Mouse (Mus musculus): ENCODE measurements around the gene Galnt7. TPM values are rescaled to one million over a fixed set of nuclear protein-coding genes. Genes with fewer than 3 reads are reported as not detected.

The Galnt7 gene
- total RNA-seq, 2 experiments from 2014 or later, result 9.5 to 17.9 TPM

DNA sequence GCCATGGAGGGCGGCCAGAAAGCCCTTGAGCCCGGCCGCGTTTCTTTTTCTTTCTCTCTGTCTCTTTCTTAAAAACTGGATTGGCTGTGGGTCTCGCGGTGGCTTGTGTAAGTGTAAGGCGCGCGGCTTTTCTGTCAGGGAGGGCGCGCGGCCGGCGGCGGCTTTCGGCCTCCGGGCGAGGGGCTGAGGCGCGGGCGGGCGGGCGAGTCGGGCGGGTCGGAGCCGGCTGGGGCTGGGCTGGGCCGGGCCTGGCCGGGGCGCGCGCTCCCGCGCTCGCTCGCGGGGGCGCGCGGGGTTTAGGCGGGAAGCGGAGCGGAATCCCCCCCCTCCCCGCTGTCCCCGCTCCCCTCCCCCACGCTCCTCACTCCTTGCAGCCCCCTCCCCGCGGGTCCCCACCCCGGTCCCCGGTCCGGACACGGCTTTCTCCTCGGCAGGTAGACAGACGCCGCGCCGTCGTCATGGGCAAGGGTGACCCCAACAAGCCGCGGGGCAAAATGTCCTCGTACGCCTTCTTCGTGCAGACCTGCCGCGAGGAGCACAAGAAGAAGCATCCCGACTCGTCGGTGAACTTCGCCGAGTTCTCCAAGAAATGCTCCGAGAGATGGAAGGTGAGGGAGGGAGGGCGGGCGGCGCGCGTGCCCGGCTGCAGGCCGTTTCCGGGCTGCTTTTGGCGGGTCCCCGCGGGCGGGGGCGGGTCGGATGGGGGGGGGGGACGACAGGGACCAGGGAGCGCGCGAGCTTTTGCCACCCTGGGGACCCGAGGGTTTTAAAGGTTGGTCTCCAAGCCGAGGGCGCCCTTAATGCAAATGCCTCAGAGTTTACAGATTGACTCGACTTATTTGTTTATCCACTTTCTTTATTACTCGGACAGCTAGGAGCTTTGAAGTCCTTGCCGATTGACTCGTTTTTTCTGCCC lies 140.4 kb downstream of the Galnt7 start:
- no peak for ATAC-seq (replicated peaks; ENCODE audit: low FRiP score, low TSS enrichment, poor library complexity, severe bottlenecking)

DNA sequence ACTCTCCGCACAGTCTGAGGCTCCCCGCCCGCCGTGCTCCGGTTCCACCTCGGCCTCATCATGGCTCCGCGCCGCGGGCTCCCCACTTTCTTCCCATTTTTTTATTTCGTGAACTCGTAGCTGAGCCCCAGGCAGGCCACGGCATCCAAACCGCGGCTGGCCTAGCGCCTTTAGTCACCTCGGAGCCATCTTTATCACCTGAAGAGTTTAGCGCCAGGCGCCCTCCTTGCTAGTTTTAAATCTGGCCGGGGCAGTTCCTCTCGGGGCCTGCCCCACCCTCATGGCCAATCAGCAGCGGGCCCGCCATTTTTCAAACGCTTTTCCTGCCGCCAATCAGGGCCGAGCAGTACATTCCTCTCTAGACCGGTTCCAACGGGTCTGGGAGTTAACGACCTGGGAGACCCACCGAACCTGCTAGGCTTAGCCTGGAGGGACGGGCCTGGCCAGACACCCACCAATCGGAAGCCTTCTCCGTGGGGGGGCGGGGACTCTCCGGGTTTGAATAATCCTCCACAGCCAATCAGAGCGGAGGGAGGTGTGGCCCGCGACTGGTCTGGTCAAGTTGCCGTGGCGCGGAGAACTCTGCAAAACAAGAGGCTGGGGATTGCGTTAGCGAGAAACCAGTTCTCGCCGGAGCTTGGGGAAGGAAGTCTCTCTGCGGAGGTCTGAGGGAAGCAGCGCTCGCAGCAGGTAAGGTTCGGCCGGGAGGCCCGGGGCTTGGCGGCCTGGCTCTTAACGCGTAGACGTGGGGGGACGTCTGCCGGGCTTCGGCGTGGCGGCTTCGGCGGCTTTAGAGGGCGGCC lies 141.3 kb downstream of the Galnt7 start, which contains the start of gene Hmgb2:
TSS of gene Hmgb2 (plus strand) at position 592 of the 803 bp plus-strand sequence.
- ATAC-seq (replicated peaks; ENCODE audit: low FRiP score, low TSS enrichment, poor library complexity, severe bottlenecking), result peak; percentile 98

DNA sequence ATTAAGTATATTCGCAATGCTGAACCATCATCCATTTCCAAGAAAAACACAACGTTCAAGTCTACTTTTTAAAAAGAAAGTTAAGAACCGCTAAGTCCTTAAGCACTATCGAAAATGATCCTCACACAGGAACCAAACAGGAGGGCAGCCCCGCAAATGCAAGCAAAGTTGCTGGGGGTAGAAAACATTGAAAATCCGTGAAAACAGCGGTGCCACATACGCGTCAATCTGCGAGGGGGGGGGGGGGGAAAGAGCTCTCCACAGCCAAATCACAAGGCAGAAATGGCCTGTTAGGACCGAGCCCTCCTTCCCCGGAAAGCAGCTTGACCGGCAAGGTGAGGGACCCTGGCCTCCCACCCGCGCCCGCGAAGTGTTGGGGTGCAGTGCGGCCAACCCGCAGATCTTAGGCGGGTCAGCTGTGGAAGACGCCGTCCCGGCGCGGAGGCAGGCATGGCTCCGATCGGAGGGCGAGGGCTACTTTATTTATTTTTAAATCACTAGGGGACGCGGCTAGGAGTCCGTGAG lies 142.0 kb downstream of the Galnt7 start:
- peak; percentile 25 for ATAC-seq (replicated peaks; ENCODE audit: low FRiP score, low TSS enrichment, poor library complexity, severe bottlenecking)

DNA sequence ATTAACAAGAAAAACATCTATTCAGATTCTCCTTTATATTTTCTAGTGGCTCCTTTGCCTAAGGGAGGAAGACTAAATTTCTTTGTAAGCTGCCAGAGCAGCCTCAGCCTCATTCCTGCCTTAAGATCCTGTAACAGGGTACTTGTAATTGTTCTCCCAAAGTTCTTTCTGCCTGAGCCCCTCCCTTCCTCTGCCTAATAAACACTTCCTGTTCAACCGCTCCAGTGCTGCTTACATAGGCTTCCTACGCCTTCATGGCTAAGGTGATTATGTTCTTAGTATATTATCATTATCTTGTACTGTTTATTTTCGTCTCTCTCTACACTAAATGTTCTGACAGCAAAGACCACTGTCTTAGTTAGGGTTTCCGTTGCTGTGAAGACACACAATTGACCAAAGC lies 144.2 kb downstream of the Galnt7 start:
- ATAC-seq (replicated peaks; ENCODE audit: low FRiP score, low TSS enrichment, poor library complexity, severe bottlenecking), result no peak

DNA sequence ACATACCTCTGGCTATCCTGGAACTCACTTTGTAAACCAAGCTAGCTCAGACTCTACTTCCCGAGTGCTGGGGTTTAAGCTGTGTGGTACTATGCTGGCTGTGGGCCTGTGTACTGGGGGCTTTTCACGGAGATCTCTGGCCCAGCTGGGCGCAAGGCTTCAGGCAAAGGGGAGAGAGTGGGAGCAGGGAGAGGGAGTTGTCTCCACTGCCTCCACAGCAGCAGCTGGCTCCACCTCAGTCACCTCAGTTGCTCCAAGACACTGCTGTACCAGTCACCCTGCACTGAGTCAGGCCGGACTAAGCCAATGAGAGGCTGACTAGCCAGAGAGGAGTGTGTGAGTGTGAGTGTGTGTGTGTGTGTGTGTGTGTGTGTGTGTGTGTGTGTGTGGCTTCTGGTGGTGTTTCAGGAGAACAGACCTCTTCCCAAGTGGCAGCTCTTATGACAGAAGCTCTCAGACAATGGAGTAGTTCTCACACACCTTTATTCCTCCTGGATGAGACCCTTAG lies 145.2 kb downstream of the Galnt7 start:
- no peak for ATAC-seq (replicated peaks; ENCODE audit: low FRiP score, low TSS enrichment, poor library complexity, severe bottlenecking)

DNA sequence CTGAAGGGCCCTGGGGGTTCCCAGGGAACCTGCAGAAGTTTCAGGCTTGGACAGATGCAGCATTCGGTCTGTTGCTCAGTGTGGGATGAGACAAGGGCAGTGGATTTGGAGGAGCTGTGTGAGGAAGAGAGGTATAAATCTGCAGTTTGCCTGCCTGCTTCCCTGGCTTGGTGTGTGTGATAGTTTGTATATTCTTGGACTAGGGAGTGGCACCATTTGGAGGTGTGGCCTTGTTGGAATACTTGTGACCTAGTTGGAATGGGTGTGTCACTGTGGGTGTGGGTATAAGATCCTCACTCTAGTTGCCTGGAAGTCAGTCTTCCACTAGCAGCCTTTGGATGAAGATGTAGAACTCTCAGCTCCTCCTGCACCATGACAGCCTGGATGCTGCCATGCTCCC lies 147.3 kb downstream of the Galnt7 start:
- 0 out of 2 replicates have a peak, but pooled peaks have one; percentile 35 for ATAC-seq (replicated peaks; ENCODE audit: low FRiP score, low TSS enrichment, poor library complexity, severe bottlenecking)

DNA sequence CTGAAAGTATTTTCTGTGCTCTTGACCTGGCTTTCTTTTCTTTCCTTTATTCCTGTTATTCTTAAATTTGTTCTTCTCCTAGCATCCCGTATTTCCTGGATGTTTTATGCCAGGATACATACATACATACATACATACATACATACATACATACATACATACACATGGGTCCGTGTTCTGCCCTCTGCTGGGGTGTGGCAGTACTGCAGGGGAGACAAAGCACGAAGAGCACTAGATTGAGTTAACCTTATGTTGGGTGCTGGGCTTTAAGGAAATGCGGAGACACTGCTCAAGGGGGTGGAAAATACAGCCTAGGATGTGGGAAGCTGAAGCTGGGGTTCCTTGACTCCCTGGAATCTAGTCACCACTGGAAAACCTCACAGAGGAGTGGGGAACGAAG lies 149.2 kb downstream of the Galnt7 start:
- peak; percentile 86 for ATAC-seq (replicated peaks; ENCODE audit: low FRiP score, low TSS enrichment, poor library complexity, severe bottlenecking)

DNA sequence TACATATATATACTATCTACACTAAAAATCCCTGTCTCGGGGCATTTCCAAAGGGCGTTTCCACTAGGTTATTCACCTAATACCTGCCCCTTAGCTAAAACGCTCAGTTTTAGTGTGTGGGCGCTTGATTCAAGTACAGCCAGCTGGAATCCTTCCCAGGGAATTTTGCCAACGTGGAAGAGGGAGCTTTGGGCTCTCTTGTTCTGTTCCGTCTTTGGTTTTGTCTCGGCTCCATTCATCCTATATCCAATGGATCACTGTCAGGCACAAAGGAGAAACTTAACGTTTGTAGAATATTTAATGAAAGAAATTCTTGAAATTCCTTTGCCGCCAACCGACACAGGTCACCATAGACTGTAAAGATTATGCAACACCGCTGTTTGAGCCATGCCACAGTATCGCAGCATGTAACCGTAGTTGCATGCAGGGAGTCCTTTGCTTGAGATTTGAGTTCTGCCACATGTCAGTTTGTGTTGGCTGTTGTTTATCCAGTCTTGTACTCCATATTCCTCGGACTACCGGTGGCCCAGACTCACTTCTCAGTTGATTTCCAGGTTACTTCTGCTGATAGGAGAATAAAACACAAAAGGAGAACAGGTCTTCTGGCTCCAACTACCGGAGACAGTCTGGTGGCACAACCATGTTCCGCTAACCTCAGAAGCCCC lies 153.9 kb downstream of the Galnt7 start:
- no peak for ATAC-seq (replicated peaks; ENCODE audit: low FRiP score, low TSS enrichment, poor library complexity, severe bottlenecking)

DNA sequence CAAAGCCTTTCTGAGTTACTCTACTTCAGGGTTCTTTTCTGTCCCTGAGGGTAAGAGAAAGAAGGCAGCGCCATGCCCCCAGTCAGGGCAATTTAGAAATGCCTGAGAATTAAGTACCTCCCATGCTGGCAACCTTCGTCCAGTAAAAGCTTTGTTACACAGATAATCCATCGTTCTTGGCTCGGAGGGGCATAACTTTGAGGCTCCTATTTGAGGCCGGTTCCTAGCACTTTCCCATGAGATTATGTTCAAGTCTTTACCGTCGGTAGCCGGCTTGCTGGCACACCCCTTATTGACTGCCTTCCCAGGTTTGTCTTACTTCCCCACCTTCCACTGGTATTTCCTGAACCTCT lies 154.4 kb downstream of the Galnt7 start:
- ATAC-seq (replicated peaks; ENCODE audit: low FRiP score, low TSS enrichment, poor library complexity, severe bottlenecking), result no peak

DNA sequence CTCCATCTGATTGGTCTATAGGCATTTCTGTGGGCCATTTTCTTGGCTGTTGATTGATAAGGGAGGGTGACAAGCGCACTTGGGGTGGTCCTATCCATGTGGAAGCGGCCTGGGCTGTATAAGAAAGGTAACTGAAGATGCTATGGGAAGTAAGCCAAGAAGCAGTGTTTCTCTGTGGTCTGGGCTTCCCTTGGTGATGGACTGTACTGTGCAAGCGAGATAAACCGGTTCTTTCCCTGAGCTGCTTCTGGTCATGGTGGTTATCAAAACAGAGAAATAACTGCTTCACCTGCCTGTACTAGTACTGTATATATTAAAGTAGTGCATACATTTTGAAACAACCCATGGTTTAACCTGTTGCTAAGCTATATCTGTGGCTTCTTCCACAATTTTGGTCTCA lies 161.0 kb downstream of the Galnt7 start:
- ATAC-seq (replicated peaks; ENCODE audit: low FRiP score, low TSS enrichment, poor library complexity, severe bottlenecking), result peak; percentile 59

DNA sequence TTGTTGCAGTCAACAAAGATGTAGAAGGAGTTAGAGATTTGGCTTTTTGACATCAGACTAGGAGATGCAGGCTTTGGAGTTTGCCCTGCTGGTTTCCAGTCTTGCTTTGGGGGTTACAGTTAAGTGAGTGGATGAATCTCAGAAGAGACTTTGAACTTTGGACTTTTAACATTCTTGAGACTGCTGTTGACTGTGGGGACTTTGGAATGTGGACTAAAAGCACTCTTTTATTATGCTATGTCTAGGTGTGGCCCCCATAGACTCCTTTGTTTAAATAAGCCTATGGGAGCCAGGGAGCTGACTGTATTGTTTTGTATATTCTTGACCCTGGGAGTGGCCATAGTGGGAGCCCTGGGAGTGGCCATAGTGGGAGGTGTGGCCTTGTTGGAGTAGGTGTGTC lies 162.9 kb downstream of the Galnt7 start:
- ATAC-seq (replicated peaks; ENCODE audit: low FRiP score, low TSS enrichment, poor library complexity, severe bottlenecking), result no peak

DNA sequence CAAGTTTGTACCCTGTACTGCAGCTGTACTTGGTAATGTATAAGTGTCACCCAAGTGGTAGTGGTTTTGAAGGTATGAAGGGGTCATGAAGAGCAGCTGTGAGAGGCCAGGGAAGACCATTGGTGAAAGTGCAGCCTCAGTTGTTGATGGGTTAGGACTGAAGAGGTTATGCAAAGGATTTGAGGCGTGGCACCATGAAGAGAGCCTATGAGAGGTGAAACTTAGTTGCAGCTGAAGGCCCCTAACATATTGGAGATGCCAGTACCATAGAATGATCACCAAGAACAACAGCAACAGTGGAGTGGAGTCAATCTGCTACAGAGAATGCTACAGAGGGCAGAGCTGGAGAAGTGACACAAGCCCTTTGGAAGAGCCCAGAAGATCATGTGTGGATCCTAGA lies 163.5 kb downstream of the Galnt7 start:
- ATAC-seq (replicated peaks; ENCODE audit: low FRiP score, low TSS enrichment, poor library complexity, severe bottlenecking), result no peak

DNA sequence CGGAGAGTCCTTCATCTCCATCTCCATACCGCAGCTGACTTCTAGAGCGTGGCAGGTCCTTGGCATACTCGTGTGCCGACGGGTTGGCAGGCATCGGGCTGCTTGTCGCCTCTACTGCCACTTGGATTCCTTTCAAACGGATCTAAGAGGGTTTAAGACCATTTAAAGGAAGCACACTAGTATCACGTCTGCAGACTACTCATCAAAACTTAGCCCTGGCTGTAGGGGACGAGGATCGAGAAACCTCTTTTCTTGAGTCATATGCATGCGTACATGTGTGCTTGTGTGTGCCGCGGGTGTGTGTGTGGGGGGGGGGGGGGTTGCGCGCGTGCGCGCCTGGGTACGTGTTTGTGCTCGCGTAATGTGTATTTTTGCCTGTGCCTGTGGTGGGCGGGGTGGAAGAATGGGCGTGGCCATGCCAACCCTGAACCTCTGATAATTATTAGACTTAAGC lies 164.5 kb downstream of the Galnt7 start:
- peak; percentile 56 for ATAC-seq (replicated peaks; ENCODE audit: low FRiP score, low TSS enrichment, poor library complexity, severe bottlenecking)

DNA sequence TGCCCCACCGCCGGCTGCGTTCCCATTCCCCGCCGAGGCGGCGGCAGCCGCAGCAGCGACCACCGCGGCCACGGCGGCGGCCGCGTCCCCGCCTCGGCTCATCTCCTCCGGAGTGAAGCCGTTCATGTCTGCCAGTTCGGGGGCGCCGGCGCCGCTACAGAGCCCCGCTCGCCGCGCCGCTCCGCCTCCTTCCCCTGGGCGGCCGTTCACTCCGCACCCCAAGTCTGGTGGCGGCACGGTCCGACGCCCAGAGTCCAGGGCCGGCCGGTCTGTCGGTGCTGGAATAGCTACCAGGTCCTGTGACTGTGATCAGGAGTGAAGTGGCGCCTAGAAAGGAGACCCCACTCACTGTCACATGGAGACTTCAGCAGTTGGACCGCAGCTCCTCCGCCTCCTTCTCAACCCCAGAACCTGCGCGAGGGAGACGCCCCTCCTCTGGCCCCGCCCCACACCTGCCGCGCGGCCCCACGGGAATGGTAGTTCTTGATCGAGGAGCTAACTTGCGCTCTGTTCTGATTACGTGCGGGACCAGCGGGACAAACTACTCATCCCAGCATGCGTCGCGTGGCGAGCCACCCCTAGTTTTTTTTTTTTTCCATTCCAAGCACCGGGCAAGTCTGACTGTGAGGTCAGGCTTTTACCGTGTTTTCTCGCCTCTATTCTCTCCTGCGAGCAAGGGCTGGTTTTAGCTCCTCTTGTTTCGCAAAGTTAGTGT lies 165.2 kb downstream of the Galnt7 start, which contains the start of gene Sap30:
TSS of gene Sap30 (minus strand) at position 420 of the 715 bp plus-strand sequence.
- peak; percentile 93 for ATAC-seq (replicated peaks; ENCODE audit: low FRiP score, low TSS enrichment, poor library complexity, severe bottlenecking)

DNA sequence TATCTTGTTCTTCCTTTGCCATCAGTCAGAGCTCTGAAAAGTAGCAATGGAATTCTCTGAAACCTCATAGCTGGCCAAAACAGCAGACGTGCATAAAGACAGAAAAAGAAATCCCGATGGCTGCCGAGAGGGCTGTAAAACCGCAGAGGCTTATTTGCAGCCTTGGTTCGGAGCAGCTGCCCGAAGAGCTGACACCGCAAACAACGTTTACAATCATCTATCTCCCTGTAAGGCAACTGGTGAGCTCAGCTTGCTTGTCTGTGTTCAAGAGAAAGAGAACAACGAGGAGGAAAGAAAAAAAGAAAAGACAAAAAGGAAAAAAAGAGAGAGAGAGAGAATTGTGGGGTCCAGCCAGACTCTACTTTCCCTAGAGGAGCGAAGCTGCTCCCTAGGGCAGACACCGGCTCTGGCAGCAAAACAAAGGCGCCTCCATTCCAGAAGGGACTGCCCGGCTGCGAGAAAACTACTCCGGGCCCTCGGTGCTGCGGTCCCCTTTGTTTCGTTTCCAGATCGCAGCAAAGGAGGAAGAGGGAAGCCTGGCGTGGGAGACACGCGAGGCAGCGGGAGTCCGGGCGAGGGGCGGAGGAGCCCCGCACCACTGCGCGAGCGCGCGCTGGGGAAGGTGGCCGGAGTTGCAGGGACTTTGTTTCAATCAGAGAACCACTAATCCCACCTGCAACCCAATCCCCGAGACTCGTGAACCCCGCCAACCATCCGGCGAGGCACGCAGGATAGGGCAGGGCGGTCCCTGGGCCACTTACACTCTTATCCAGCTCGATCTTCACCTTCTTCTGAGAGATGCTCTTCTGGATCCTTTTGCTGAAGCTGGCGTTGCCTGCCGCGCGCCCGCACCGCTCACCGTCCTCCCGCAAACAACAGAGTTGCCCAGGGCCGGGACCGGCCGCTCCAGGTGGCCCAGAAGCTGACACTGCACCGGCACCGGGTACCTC lies 166.1 kb downstream of the Galnt7 start:
- peak; percentile 11; the same call in 1 of the 2 replicates for ATAC-seq (replicated peaks; ENCODE audit: low FRiP score, low TSS enrichment, poor library complexity, severe bottlenecking)

DNA sequence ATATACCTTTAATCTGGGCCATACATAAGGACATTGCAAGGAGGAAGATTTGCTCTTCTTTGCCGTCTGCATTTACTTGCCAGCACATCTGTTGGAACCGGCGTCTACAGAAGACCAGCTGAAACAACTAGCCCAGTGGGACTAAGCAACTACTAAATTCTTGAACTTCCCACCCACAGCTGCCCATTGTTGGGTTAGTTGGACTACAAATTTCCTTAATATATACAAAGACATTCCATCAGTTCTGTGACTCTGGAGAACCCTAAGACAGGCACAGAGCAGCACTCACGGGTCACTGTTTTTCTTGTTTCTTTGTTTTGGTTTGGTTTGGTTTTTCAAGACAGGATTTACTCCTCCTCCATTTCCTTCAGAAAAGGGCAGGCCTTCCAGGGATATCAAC lies 172.2 kb downstream of the Galnt7 start:
- no peak for ATAC-seq (replicated peaks; ENCODE audit: low FRiP score, low TSS enrichment, poor library complexity, severe bottlenecking)

DNA sequence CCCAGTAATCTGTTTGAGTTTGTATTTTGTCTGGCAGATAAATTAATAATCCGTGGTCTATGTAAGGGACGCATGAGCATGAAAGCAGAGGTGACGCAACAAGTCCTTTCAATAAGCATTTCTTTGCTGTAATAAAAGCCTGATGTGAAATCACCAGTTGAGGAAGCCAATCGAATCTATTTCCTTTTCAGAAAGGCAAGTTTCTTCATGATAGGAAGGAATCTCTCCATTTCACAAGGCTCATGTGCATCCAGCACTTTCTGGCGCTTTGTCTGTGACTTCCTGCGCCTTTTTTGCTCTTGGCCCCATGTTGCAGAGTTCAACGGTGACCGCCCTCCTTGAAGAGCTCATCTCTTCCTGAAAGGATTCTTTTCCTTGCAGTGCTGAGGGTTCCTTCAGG lies 173.1 kb downstream of the Galnt7 start:
- no peak for ATAC-seq (replicated peaks; ENCODE audit: low FRiP score, low TSS enrichment, poor library complexity, severe bottlenecking)

DNA sequence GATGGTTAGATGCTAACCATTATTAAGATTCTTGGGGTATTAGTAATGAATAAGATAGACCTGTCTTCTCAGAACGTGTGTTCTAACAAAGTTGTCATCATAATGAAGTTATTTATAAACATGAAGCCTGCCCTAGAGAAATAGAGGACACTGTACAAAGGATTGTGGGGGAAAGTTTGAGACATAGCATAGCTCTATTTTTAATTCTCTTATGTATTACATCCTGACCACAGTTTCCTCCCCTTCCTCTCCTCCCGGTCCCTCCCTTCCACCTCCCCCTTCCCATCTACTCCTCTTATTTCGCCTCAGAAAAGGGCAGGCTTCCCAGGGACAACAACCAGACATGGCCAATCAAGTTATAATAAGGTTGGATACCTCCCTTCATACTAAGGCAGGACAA lies 174.4 kb downstream of the Galnt7 start:
- no peak for ATAC-seq (replicated peaks; ENCODE audit: low FRiP score, low TSS enrichment, poor library complexity, severe bottlenecking)

Measured in megakaryocyte-erythroid progenitor cell, adult 5-6 weeks (primary cell).